Mouse (Mus musculus) CH12F3 (cell line): ENCODE data around the gene Rad9b.

Experiments used
- in situ Hi-C: fragments of 300-500 bp; cut with MboI; formaldehyde crosslinking; loops from 2 replicates; pipeline ENCODE4 v1.14.3; 2020; ENCODE audit warnings: low sequenced_read_pairs

The Rad9b gene

GRCm38 (mm10) chr5:122353807-122354491, at the start of gene Rad9b, which contains the start of gene Vps29:
TSS of gene Rad9b (minus strand) at chr5:122354233.
TSS of gene Vps29 (plus strand) at chr5:122354369.
- in situ Hi-C loops: no loop called here

GRCm38 (mm10) chr5:122403362-122403761, 49.3 kb upstream of the Rad9b start:
- in situ Hi-C loops: no loop called here

GRCm38 (mm10) chr5:122402772-122403171, 48.7 kb upstream of the Rad9b start:
- in situ Hi-C loops: no loop called here

- in situ Hi-C loops: no loop called here
Observed at GRCm38 (mm10) chr5:122402160-122402559, 48.1 kb upstream of the Rad9b start.

GRCm38 (mm10) chr5:122401303-122401640, 47.2 kb upstream of the Rad9b start:
- in situ Hi-C loops: no loop called here

GRCm38 (mm10) chr5:122400628-122401302, 46.7 kb upstream of the Rad9b start:
- in situ Hi-C loops: no loop called here

- in situ Hi-C loops: no loop called here
Observed at GRCm38 (mm10) chr5:122399871-122400270, 45.8 kb upstream of the Rad9b start.

- in situ Hi-C loops: no loop called here
Observed at GRCm38 (mm10) chr5:122397495-122397894, 43.5 kb upstream of the Rad9b start.

- in situ Hi-C loops: no loop called here
Observed at GRCm38 (mm10) chr5:122396791-122397190, 42.8 kb upstream of the Rad9b start.

- in situ Hi-C loops: no loop called here
Observed at GRCm38 (mm10) chr5:122393887-122394286, 39.9 kb upstream of the Rad9b start.

- in situ Hi-C loops: no loop called here
Observed at GRCm38 (mm10) chr5:122392227-122393004, 38.4 kb upstream of the Rad9b start.

GRCm38 (mm10) chr5:122391786-122392180, 37.8 kb upstream of the Rad9b start, which contains the start of gene Arpc3:
TSS of gene Arpc3 (plus strand) at chr5:122391878.
- in situ Hi-C loops: no loop called here

- in situ Hi-C loops: no loop called here
Observed at GRCm38 (mm10) chr5:122391178-122391785, 37.2 kb upstream of the Rad9b start.

GRCm38 (mm10) chr5:122390671-122391070, 36.6 kb upstream of the Rad9b start:
- in situ Hi-C loops: no loop called here

GRCm38 (mm10) chr5:122390006-122390405, 36.0 kb upstream of the Rad9b start:
- in situ Hi-C loops: no loop called here

- in situ Hi-C loops: no loop called here
Observed at GRCm38 (mm10) chr5:122379374-122380155, 25.5 kb upstream of the Rad9b start.

GRCm38 (mm10) chr5:122378171-122378570, 24.1 kb upstream of the Rad9b start:
- in situ Hi-C loops: no loop called here

GRCm38 (mm10) chr5:122377101-122377833, 23.2 kb upstream of the Rad9b start:
- in situ Hi-C loops: no loop called here

- in situ Hi-C loops: no loop called here
Observed at GRCm38 (mm10) chr5:122372878-122373277, 18.8 kb upstream of the Rad9b start.
